Mouse (Mus musculus) skeletal muscle tissue, adult 2 months (tissue): ENCODE results near the gene Cmtm7.

Experiments used
- DNase-seq: peaks from one replicate; pipeline ENCODE4 v3.0.0-alpha.2; 2012; ENCODE audit warnings: low read depth, low spot score

Gene Cmtm7

GRCm38 (mm10) chr9:114781526-114782212, at the start of gene Cmtm7:
Cmtm7 (minus strand) TSS chr9:114781856.
- peak; percentile 52 for DNase-seq

- no peak for DNase-seq
Measured at GRCm38 (mm10) chr9:114830351-114830750, 48.7 kb upstream of the Cmtm7 start.

- DNase-seq: no peak
Measured at GRCm38 (mm10) chr9:114829669-114830068, 48.0 kb upstream of the Cmtm7 start.

- no peak for DNase-seq
Measured at GRCm38 (mm10) chr9:114828377-114828776, 46.7 kb upstream of the Cmtm7 start.

GRCm38 (mm10) chr9:114827242-114827852, 45.7 kb upstream of the Cmtm7 start:
- no peak for DNase-seq

GRCm38 (mm10) chr9:114824166-114824565, 42.5 kb upstream of the Cmtm7 start:
- no peak for DNase-seq

GRCm38 (mm10) chr9:114821548-114822289, 40.1 kb upstream of the Cmtm7 start:
- DNase-seq: no peak

GRCm38 (mm10) chr9:114818918-114819317, 37.3 kb upstream of the Cmtm7 start:
- no peak for DNase-seq

GRCm38 (mm10) chr9:114817012-114817411, 35.4 kb upstream of the Cmtm7 start:
- no peak for DNase-seq

GRCm38 (mm10) chr9:114816121-114816520, 34.5 kb upstream of the Cmtm7 start:
- no peak for DNase-seq

- DNase-seq: peak; percentile 45
Measured at GRCm38 (mm10) chr9:114815315-114815714, 33.7 kb upstream of the Cmtm7 start.

GRCm38 (mm10) chr9:114812001-114812400, 30.3 kb upstream of the Cmtm7 start:
- DNase-seq: no peak

GRCm38 (mm10) chr9:114810837-114811236, 29.2 kb upstream of the Cmtm7 start:
- DNase-seq: no peak

GRCm38 (mm10) chr9:114808671-114809070, 27.0 kb upstream of the Cmtm7 start:
- no peak for DNase-seq

- no peak for DNase-seq
Measured at GRCm38 (mm10) chr9:114807261-114807660, 25.6 kb upstream of the Cmtm7 start.

- peak; percentile 60 for DNase-seq
Measured at GRCm38 (mm10) chr9:114805151-114805671, 23.6 kb upstream of the Cmtm7 start.

- DNase-seq: peak; percentile 58
Measured at GRCm38 (mm10) chr9:114802191-114802590, 20.5 kb upstream of the Cmtm7 start.

GRCm38 (mm10) chr9:114801301-114801700, 19.6 kb upstream of the Cmtm7 start:
- DNase-seq: no peak

- no peak for DNase-seq
Measured at GRCm38 (mm10) chr9:114799498-114800107, 17.9 kb upstream of the Cmtm7 start.

- DNase-seq: no peak
Measured at GRCm38 (mm10) chr9:114798845-114799244, 17.2 kb upstream of the Cmtm7 start.

- peak; percentile 68 for DNase-seq
Measured at GRCm38 (mm10) chr9:114797329-114798004, 15.8 kb upstream of the Cmtm7 start.
